Mouse (Mus musculus): ENCODE measurements at regions not wholly inside any gene's neighbourhood (a gene's known extent, or its start where the extent isn't known, plus 50 kb on each side); places are given as distances from the start of the nearest gene placed in this dataset.

DNA sequence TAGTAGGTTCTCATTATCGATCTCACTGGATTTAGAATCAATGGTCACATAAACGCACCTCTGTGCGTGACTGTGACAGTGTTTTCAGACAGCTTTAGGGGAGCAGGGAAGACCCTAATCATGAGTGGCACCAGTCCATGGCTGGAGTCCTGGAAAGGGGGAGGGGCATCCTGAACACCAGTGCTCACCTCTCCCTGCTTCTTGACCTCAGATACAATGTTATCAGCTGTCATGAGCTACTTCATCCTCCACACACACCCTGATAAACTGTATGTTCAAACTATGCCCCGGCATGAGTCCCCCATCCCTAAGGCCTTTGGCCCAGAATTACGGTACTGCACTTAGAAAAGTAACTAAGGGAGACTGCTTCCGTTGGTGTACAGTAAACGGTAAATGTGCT is 272.2 kb upstream of the Spred2 start:
- no peaks in the 10 kb centered on the region for H3K27me3 ChIP-seq (ENCODE audit: insufficient read depth, poor library complexity, severe bottlenecking)
- no peak overlapping the region for H3K4me3 ChIP-seq
- no peaks in the 10 kb centered on the region for H3K9me3 ChIP-seq
- DNase-seq (ENCODE audit: low spot score), result no peak
- no peaks in the 10 kb centered on the region for H3K36me3 ChIP-seq
- peaks cover 4% of the 10 kb centered on the region; the same call in 1 of the 2 replicates for H3K4me1 ChIP-seq (replicated peaks)
- 97% methylated on average over 7 of the region's 7 CpGs for WGBS
- H3K27ac ChIP-seq, result no peak overlapping the region

DNA sequence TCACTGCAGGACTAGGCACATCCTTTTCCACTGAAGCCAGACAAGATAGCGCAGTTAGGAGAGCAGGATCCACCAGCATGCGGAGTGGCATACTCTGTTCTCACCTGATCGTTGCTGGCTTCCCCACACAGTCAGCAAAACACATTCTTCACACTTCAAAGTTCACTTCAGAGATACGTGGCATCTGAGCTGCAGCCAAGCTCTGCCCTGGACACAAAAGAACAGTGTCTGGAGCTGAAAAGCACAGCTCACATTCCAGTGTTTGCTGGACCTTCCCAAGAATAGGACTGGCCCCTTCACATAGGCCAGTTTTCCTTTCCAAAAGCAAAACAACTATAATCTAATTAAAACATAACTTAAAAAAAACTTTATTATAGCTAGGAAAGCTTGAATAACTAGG is 264.7 kb upstream of the Spred2 start:
- no peaks in the 10 kb centered on the region for H3K9me3 ChIP-seq
- peaks cover 8% of the 10 kb centered on the region for H3K4me1 ChIP-seq (replicated peaks)
- 63% methylated on average over 4 of the region's 4 CpGs for WGBS
- H3K27ac ChIP-seq, result no peak overlapping the region
- no peak for DNase-seq (ENCODE audit: low spot score)
- no peak overlapping the region for H3K4me3 ChIP-seq
- H3K36me3 ChIP-seq, result no peaks in the 10 kb centered on the region
- H3K27me3 ChIP-seq (ENCODE audit: insufficient read depth, poor library complexity, severe bottlenecking), result no peaks in the 10 kb centered on the region

DNA sequence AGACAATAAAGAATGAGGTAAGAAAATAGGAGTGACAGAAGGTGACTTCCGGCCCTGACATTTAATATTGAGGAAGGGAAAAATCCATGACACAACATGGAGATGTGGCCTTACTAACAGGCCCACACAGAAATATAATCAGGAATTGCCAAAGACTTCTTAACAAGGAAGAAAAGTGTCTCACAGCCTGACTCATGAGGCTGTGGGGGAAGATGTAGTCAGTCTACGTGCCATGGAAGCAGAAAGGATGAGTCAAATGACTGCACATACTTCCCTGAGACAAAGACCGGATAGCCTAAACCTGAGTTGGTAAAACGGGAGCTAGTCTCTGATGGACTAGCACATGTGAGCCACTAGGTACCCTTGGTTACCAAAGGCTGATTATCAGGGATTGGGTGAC is 257.4 kb upstream of the Spred2 start:
- no peak for DNase-seq (ENCODE audit: low spot score)
- Histone ChIP-seq H3K9me3 (no peaks in the 10 kb centered on the region), H3K27me3 (ENCODE audit: insufficient read depth, poor library complexity, severe bottlenecking) (no peaks in the 10 kb centered on the region), H3K36me3 (no peaks in the 10 kb centered on the region), H3K4me3 (no peak overlapping the region), H3K27ac (no peak overlapping the region), H3K4me1 (replicated peaks) (peaks cover 6% of the 10 kb centered on the region; the same call in 1 of the 2 replicates)
- WGBS, result 90% methylated on average over 4 of the region's 4 CpGs

DNA sequence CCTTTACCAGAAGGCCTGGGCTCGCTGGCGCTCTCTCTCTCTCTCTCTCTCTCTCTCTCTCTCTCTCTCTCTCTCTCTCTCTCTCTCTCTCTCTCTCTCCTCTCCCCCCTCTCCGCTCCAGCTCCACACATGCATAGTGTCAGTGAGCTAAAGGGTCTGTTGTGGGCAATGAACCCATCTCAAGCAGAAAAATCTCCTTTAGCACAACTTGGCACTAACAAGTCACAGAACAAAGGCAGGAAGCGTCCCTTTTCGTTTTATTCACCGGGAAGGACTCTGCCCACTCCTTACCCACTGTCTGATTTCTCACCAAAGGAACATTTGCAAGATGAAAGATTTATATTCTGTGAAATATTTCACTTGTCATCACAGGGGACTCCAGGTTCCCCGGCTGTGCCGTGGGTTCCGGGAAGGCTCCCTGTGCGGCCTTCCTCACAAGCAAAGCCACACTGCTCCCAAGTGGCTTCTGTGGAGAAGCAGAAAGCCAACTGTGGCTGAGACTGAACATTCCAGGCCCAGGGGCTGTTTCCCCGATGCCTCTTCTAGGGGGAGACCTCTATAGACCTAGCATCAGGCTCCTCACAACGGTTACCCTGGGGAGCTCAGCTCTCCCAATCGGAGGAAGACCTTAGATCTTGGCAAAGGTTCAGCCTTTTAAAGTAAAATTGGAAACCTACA is 253.2 kb upstream of the Spred2 start:
- H3K4me1 ChIP-seq (replicated peaks), result peaks cover 16% of the 10 kb centered on the region
- H3K27ac ChIP-seq, result peak overlapping the region; percentile 64

DNA sequence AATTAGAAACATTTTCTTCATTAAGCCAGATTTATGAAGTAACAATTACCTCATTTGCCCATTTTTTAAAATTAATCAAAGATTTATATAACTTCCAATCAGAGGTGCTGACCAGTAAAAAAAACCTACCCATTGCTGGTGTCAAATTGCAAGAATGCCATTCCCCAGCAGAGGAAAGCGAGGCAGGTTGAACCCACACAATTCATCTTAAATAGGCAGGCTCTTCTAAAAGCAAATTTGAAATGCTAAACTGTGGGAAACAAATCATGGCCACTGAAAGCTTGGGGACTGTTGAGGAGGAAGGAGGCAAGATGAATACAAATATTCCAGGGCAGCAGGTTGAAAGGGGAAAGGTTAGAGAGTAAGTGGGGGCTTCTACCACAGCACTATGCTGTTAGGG is 251.2 kb upstream of the Spred2 start:
- no peaks in the 10 kb centered on the region for H3K9me3 ChIP-seq
- H3K4me1 ChIP-seq (replicated peaks), result peaks cover 16% of the 10 kb centered on the region
- H3K36me3 ChIP-seq, result no peaks in the 10 kb centered on the region
- no peak for DNase-seq (ENCODE audit: low spot score)
- no peak overlapping the region for H3K4me3 ChIP-seq
- H3K27ac ChIP-seq, result no peak overlapping the region; the same call in 1 of the 2 replicates
- 24% methylated on average over 1 of the region's 1 CpGs for WGBS
- H3K27me3 ChIP-seq (ENCODE audit: insufficient read depth, poor library complexity, severe bottlenecking), result no peaks in the 10 kb centered on the region

More for the DNA sequence above, 253.2 kb upstream of the Spred2 start:
- H3K27me3 ChIP-seq (ENCODE audit: insufficient read depth, poor library complexity, severe bottlenecking), result no peaks in the 10 kb centered on the region
- H3K36me3 ChIP-seq, result no peaks in the 10 kb centered on the region
- H3K4me3 ChIP-seq, result no peak overlapping the region
- DNase-seq (ENCODE audit: low spot score), result peak; percentile 9
- 63% methylated on average over 13 of the region's 13 CpGs for WGBS
- H3K9me3 ChIP-seq, result no peaks in the 10 kb centered on the region

DNA sequence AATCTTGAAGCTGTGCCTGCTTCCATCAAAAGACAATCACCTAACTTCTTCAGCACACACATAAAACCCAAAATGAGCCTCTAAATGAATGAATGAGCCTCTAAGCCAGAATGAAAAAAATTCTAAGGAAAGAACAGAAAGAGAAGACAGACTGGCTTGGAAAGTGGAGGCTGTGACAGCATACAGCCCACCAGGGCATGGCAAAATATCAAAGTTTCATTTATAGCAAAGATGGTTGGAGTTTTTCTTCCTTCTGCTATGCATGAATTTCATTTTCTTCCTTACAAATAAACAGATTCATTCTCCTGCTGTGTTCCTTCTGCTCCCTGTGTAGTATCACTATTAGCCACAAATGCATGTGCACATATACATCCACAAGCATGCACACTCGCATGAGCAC is 247.7 kb upstream of the Spred2 start:
- Histone ChIP-seq H3K4me1 (replicated peaks) (peaks cover 10% of the 10 kb centered on the region), H3K27ac (no peak overlapping the region), H3K27me3 (ENCODE audit: insufficient read depth, poor library complexity, severe bottlenecking) (no peaks in the 10 kb centered on the region), H3K36me3 (no peaks in the 10 kb centered on the region), H3K9me3 (no peaks in the 10 kb centered on the region), H3K4me3 (no peak overlapping the region)
- no peak for DNase-seq (ENCODE audit: low spot score)
- 86% methylated on average over 1 of the region's 1 CpGs for WGBS

DNA sequence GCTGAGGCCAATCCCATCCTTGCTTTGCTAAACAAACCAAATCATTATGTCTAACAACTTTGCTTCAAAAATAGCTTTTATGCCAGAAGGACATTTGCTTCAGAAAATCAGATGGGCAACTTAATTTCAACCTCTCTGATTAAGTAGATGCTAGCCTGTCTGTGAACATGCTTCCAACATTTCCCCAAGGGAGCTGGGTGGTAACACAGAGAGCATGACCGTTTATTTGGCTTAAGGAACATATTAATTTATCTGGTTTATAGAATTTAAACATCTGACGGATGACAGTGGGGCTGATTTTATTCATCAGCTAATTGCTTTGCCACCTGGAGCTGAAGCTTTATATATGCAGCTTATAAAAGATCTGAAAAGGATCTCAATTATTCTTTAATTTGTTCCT is 245.1 kb upstream of the Spred2 start:
- Histone ChIP-seq H3K27me3 (ENCODE audit: insufficient read depth, poor library complexity, severe bottlenecking) (no peaks in the 10 kb centered on the region), H3K4me3 (no peak overlapping the region), H3K4me1 (replicated peaks) (no peaks in the 10 kb centered on the region), H3K9me3 (0 out of 2 replicates have a peak, but pooled peaks cover under 1% of the 10 kb centered on the region), H3K36me3 (no peaks in the 10 kb centered on the region), H3K27ac (no peak overlapping the region)
- 82% methylated on average over 2 of the region's 2 CpGs for WGBS
- DNase-seq (ENCODE audit: low spot score), result no peak

DNA sequence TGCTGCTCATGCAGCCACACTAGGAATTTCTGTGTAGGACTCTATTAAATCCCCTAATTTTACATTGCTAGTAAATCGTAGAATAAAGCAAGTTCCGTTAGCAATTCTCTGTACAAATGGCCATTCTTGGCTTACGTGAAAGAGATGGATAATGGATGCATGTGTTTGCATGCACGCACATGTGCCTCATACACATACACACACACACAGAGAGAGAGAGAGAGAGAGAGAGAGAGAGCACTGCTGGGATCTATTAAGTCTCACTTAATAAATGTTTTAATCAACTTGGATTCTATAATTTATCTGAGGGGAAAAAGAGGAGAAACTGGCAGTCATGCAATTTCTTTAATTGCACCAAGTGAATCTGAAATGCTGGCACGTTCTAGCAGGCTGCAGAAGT is 244.5 kb upstream of the Spred2 start:
- no peaks in the 10 kb centered on the region for H3K27me3 ChIP-seq (ENCODE audit: insufficient read depth, poor library complexity, severe bottlenecking)
- H3K9me3 ChIP-seq, result peaks cover 5% of the 10 kb centered on the region; the same call in 1 of the 2 replicates
- H3K36me3 ChIP-seq, result no peaks in the 10 kb centered on the region
- no peaks in the 10 kb centered on the region for H3K4me1 ChIP-seq (replicated peaks)
- 91% methylated on average over 5 of the region's 5 CpGs for WGBS
- H3K27ac ChIP-seq, result no peak overlapping the region
- no peak for DNase-seq (ENCODE audit: low spot score)
- no peak overlapping the region for H3K4me3 ChIP-seq

DNA sequence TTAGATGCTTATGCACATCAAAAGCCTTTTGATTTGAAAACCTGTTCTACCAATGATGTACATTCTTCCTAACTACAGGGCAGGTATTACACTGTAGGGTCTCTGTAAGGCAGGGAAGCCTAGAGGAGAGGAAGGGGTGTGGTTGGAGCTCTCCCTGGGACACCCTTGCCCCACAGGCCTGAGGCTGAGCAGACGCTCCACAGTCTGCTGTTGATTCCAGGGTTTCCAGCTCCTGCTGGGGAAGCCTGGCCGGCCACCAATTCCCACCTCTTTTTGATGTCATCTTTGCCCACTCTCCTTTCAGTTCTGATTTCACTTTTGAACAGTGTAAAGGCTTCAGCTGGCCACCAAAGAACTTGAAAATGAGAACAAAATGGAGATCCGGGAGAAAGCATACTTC is 223.0 kb upstream of the Spred2 start:
- no peak overlapping the region for H3K4me3 ChIP-seq
- no peaks in the 10 kb centered on the region for H3K36me3 ChIP-seq
- H3K27me3 ChIP-seq (ENCODE audit: insufficient read depth, poor library complexity, severe bottlenecking), result no peaks in the 10 kb centered on the region
- H3K27ac ChIP-seq, result 0 out of 2 replicates have a peak overlapping the region, but pooled peaks have one; percentile 19
- WGBS, result 65% methylated on average over 3 of the region's 3 CpGs
- no peak for DNase-seq (ENCODE audit: low spot score)
- peaks cover 3% of the 10 kb centered on the region; the same call in 1 of the 2 replicates for H3K9me3 ChIP-seq
- H3K4me1 ChIP-seq (replicated peaks), result peaks cover 9% of the 10 kb centered on the region; the same call in 1 of the 2 replicates

DNA sequence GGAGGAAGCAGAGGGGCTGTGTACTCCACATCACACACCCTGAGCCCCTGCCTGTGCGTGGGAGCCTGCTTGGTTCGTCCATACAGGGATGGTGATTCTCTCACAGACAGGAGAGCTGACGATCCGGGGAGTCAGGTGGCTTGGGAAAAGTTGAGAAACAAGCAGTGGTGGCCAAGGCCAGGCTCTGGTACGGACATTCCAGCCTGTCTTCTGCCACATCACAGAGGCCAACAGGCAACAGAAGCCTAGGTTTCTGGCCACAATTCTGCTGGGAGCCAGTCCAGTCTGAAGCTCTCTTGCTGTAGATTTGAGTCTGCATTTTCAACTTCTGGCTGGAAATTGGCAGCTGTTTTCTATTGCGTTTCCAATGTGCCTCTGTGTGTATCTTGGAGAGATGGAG is 215.4 kb upstream of the Spred2 start:
- no peak for DNase-seq (ENCODE audit: low spot score)
- Histone ChIP-seq H3K36me3 (no peaks in the 10 kb centered on the region), H3K4me1 (replicated peaks) (no peaks in the 10 kb centered on the region), H3K27ac (no peak overlapping the region), H3K4me3 (no peak overlapping the region), H3K9me3 (no peaks in the 10 kb centered on the region), H3K27me3 (ENCODE audit: insufficient read depth, poor library complexity, severe bottlenecking) (no peaks in the 10 kb centered on the region)
- WGBS, result 90% methylated on average over 6 of the region's 6 CpGs

DNA sequence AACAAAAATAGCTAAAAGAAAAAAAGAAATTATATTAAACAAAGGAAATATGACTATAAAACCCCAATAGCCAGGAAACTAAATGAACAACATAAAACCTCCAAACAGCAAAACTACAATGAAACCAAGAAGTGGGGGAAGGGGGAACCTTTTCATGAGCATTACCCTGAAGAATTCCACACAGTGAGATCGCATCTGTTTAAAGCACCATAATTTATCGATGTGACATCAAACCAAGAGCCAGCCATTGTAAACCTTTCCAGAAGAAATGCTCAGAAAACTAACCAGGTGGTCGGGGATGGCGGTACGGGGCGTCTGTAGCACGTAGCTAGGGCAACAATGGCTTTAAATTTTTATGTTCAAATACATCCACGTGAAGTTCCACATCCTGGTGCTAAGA is 214.8 kb upstream of the Spred2 start:
- Histone ChIP-seq H3K9me3 (no peaks in the 10 kb centered on the region), H3K27me3 (ENCODE audit: insufficient read depth, poor library complexity, severe bottlenecking) (no peaks in the 10 kb centered on the region), H3K27ac (no peak overlapping the region), H3K4me1 (replicated peaks) (no peaks in the 10 kb centered on the region), H3K4me3 (no peak overlapping the region), H3K36me3 (no peaks in the 10 kb centered on the region)
- DNase-seq (ENCODE audit: low spot score), result no peak
- 90% methylated on average over 8 of the region's 8 CpGs for WGBS

DNA sequence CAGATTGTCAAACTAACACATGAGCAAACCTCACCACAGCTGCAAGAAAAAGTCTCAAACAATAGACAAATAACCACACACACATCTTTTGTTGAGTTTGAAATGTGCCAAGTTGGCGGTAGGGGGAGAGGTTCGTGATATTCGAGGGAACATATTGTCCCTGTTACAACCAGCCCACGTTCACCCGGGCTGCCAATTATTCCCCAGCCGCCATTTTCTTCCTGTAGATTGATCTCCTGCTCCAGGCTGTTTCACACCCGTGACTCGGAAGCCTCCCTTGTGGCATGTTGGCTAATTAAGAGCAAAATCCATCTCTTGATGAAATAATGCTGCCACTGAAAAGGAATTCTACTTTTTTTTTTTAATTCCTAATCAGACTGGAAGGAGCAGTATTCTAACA is 211.1 kb upstream of the Spred2 start:
- Histone ChIP-seq H3K4me1 (replicated peaks) (peaks cover 5% of the 10 kb centered on the region; the same call in 1 of the 2 replicates), H3K9me3 (no peaks in the 10 kb centered on the region), H3K27ac (no peak overlapping the region), H3K36me3 (no peaks in the 10 kb centered on the region), H3K4me3 (no peak overlapping the region), H3K27me3 (ENCODE audit: insufficient read depth, poor library complexity, severe bottlenecking) (no peaks in the 10 kb centered on the region)
- DNase-seq (ENCODE audit: low spot score), result no peak
- 70% methylated on average over 8 of the region's 8 CpGs for WGBS

DNA sequence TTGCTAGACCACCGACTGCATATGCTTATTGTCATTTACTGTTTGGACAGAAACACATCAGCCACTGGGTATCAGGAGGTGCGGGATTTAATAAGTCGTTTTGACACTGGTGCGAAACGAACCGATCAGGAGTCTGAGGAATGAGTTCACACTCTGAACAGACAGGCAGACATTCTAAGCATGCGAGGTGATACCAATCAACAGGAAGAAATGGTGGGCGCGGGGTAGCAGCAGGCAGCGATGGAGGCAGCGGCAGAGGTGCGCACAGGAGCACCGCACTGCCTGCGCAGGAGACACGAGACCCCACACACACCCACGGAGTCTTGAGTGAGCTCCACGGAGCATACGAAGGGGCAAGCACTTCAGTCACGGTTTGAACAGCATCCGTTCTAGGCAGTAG is 210.6 kb upstream of the Spred2 start:
- Histone ChIP-seq H3K27me3 (ENCODE audit: insufficient read depth, poor library complexity, severe bottlenecking) (no peaks in the 10 kb centered on the region), H3K9me3 (no peaks in the 10 kb centered on the region), H3K27ac (no peak overlapping the region), H3K4me1 (replicated peaks) (peaks cover 5% of the 10 kb centered on the region; the same call in 1 of the 2 replicates), H3K36me3 (no peaks in the 10 kb centered on the region), H3K4me3 (no peak overlapping the region)
- no peak for DNase-seq (ENCODE audit: low spot score)
- 85% methylated on average over 20 of the region's 20 CpGs for WGBS

DNA sequence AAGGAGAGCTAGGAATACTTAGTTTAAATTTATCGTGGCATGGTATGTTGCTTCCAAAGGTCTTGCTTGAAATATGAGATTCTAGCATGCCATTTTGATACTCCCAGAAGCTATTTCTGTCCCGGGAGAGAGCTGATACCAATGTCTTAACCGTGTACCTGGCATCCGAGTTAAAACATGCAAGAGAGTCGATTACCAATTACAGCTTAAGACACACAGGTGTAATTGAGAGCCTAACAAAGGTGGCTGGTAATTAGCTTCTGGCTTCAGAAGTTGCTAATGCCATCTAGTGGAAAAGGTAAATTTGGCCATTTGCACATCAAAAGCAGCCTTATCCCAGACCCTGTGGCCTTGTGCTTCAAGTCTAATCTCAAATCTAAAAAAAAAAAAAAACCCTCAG is 210.0 kb upstream of the Spred2 start:
- no peak overlapping the region for H3K27ac ChIP-seq
- H3K9me3 ChIP-seq, result no peaks in the 10 kb centered on the region
- no peak for DNase-seq (ENCODE audit: low spot score)
- no peaks in the 10 kb centered on the region for H3K36me3 ChIP-seq
- H3K4me3 ChIP-seq, result no peak overlapping the region
- H3K27me3 ChIP-seq (ENCODE audit: insufficient read depth, poor library complexity, severe bottlenecking), result no peaks in the 10 kb centered on the region
- WGBS, result 59% methylated on average over 5 of the region's 5 CpGs
- peaks cover 5% of the 10 kb centered on the region; the same call in 1 of the 2 replicates for H3K4me1 ChIP-seq (replicated peaks)

Measured in hindbrain, embryonic 10.5 days (tissue).